Mouse (Mus musculus) olfactory bulb, adult 2 months (tissue): ENCODE data around the gene Cacng7.

ENCODE experiments used
- CTCF ChIP-seq: fragments of 200-500 bp; IDR thresholded peaks from 2 replicates; pipeline ENCODE4 v1.5.1; 2012; ENCODE audit warnings: low read depth, mild to moderate bottlenecking, low read length, moderate library complexity; ENCODE audit not compliant: insufficient read depth
- POLR2A ChIP-seq: fragments of 200-500 bp; IDR thresholded peaks from 2 replicates; pipeline ENCODE4 v1.6.1; 2012; ENCODE audit warnings: mild to moderate bottlenecking, low read depth, low read length, moderate library complexity; ENCODE audit not compliant: insufficient read depth

GRCm38 (mm10) chr7:3360678-3361077, 27.9 kb downstream of the Cacng7 start:
- TF ChIP-seq CTCF (no peak), POLR2A (no peak)
